Mouse (Mus musculus): ENCODE results near the gene Paqr7. TPM values are rescaled to one million over a fixed set of nuclear protein-coding genes. Genes with fewer than 3 reads are reported as not detected.
"Not testable (repeated sequence)": the region's sequence is repeated elsewhere in the genome, so short reads cannot be mapped to it uniquely, and the experiment has no call there.

Gene Paqr7
- total RNA-seq, 2 experiments from 2014 or later = 1.6 to 1.7 TPM

DNA sequence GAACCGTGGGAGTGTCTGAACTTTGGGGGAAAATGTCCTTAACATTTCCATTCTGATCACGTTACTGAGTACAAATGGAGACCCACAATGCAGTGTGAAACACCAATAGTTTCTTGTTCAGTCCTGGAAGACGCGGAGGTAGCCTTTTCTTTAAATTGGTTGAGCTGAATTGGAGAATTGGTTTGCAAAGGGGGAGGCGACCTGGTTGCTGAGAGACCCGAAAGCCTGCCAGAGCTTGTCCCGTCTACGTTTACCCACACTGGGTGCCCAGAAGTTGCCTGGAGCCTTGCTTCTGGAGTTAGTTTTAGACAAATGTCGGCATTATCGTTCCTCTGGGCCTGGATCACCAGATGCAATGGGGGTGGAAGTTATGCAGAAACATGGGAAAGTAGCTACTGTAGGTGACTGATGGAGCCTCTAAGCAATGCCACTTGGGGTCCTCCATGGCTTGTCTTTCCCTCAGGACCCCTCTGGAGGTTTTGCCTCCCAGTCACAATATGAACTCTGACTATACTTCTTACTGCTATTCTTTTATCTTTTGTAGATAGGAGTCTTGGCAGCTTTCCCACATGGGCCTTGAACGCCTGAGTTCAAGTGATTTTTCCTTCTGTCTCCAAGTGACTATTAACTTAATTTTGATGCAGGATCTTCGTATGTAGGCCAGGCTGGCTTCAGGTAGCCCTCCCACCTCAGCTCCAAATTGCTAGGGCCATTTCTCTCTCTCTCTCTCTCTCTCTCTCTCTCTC is 1.7 kb downstream of the Paqr7 start:
- ATAC-seq (replicated peaks; ENCODE audit: low FRiP score, poor library complexity, severe bottlenecking) = no peak

DNA sequence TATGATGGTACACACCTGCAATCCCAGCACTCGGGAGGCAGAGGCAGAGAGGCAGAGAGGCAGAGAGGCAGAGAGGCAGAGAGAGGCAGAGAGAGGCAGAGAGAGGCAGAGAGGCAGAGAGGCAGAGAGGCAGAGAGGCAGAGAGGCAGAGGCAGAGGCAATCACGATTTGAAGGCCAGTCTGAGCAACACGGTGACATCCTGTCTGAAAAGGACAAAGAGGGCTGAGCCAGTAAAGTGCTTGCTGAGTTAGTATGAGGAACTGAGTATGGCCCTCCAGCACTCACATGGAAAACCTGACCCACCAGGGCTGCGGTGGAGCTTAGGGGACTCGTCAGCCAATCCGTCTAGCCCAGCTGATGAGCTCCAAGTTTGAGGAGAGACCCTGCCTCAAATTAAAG is 2.5 kb downstream of the Paqr7 start:
- ATAC-seq (replicated peaks; ENCODE audit: low FRiP score, poor library complexity, severe bottlenecking) = not testable (repeated sequence)

DNA sequence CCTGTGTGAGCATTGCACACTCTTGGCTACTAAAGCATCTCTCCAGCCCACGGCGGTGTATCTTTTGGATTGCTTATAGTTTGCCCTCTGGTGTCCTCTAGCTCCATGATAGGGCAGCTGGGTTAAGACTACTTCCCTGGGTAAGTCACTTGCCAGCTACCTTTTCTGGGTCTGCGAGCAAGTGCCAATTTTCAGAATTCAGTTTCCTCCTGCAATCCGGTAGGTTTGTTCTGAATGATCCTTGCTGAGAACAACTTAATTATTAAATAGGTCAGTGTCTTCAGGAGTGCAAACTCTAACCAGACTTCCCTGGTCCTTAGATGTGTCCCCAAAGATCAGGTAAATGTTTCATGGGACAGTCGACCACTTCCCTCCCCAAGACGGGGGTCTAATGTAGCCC is 4.6 kb downstream of the Paqr7 start:
- no peak for ATAC-seq (replicated peaks; ENCODE audit: low FRiP score, poor library complexity, severe bottlenecking)

DNA sequence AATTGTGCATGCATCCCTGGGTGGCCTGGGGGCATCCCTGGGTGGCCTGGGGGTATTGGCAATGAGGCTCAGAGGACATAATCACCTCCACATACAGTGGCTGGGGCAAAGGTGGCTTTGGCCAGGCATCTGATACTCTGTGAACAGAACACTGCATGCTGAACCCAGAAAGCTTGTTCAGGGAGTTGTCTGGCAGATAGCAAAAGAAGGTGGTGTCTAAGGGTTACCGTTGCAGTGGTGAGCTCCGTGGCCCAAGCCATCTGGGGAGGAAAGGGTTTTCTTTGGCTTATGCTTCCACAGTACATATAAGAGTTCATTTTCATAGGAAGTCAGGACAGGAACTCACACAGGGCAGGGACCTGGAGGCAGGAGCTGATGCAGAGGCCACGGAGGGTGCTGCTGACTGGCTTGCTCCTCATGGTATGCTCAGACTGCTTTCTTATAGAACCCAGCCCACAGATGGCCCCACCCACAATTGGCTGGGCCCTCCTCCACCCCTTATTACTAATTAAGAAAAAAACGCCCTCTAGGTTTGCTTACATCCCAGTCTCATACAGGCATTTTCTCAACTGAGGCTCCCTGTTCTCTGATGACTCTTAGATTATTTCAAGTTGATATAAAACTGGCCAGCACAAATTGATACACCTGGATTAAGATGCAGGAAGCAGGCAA is 7.3 kb downstream of the Paqr7 start:
- ATAC-seq (replicated peaks; ENCODE audit: low FRiP score, poor library complexity, severe bottlenecking) = peak; percentile 74

DNA sequence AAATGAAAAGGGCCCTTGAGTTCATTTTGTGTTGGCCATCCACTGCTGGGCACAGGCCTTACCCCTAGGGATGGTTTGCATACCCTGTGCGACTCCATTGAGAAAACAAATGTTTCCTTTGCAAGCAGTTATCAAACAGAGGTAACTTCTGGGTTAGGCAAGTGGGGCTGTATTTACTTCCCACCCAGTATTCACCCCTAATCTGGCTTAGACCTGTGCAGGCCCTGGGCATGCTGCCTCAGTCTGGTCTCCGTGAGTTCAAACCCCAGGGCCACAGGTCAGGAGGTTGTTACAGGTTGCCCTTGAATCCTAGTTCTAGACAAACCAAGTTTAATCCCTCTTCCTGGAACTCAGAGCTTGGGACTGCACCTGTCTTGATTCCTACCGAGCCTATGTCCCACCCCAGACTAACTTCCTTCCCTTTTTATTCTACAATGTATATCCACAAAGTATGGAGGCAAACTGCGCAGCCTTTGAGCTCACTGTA is 8.8 kb downstream of the Paqr7 start:
- ATAC-seq (replicated peaks; ENCODE audit: low FRiP score, poor library complexity, severe bottlenecking) = no peak

DNA sequence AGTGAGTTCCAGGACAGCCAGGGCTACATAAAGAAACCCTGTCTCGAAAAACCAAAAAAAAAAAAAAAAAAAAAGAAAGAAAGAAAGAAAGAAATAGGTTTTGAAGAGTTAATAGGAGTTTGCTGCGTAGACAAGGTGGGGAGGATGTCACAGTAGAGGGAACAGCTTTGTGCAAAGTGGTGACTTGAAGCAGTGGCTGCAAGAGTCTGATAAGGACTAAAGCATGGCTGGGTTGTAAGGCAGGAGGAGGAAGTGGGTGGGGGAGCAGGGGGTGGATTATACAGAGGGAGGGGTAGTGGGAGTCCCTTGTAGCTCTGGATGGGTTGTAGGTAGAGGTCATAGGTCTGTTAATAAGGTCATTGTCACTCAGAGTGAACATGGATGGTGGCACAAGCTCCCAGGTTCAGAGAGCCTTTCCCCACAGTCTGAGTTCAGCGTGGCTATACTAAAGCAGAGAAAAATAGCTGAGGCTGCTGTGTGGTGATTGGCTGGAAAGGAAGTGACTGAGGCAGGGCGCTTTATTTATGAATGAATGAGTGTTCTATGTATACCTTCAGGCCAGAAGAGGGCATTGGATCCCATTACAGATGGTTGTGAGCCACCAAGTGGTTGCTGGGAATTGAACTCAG is 9.6 kb downstream of the Paqr7 start:
- ATAC-seq (replicated peaks; ENCODE audit: low FRiP score, poor library complexity, severe bottlenecking) = peak; percentile 80

DNA sequence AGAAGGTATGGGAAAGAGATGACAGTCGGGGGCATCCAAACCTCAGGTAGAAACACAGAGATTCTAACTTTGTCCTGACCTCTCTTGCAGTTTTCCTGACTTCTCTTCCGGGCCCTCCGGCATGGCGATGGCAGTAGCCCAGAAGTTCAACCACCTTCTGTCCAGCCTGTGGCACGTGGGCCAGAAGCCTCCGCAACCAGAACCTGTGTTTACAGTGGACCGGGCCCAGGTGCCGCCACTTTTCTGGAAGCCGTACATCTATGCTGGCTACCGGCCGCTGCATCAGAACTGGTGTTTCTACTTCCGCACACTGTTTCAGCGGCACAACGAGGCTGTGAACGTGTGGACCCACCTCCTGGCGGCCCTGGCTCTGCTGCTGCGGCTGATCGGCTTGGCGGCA is 10.2 kb downstream of the Paqr7 start:
- no peak for ATAC-seq (replicated peaks; ENCODE audit: low FRiP score, poor library complexity, severe bottlenecking)

DNA sequence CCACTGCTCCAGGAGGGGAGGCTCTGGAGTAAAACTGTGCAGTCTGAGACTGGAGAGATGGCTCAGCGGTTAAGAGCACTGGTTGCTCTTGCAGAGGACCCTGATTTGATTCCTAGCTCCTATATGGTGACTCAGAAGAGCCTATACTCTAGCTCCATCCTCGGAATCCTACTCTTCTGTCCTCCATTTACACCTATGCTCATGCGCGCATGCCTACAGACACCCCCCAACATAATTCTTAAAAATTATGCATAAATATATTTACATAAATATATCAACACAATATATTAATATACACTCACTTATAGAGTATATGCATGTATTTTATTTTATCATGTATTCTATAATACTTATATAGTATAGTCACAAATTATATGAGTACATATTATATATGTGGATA is 13.9 kb downstream of the Paqr7 start:
- no peak for ATAC-seq (replicated peaks; ENCODE audit: low FRiP score, poor library complexity, severe bottlenecking)

DNA sequence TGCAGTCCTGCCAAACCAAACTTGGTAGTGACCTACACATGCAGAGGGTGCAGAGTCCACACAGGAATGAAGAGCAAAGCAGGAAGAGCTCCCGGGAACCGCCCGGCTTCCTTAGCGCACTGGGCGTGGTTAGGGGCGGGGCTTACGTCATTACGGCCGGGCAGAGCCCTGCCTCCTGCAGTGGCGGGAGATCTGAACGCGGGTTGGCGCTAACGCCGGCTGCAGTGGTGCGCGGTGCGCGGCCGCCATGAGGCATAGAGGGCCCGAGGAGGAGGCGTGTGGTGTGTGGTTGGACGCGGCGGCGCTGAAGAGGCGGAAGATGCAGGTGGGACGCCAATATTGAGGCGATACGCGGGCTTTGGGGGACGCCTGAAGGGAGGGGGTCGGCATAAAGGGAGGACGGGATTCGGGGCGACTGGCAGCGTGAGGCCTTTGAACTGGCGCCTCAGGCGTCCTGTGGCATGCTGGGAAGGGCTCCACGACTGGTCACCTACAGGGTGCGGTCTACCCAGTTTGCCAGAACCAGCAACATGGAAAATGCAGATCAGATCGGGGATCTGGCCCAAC is 14.4 kb downstream of the Paqr7 start, which contains the start of gene Aunip:
Gene Aunip (plus strand): TSS at position 155 of the 567 bp plus-strand sequence.
- peak; percentile 83 for ATAC-seq (replicated peaks; ENCODE audit: low FRiP score, poor library complexity, severe bottlenecking)

DNA sequence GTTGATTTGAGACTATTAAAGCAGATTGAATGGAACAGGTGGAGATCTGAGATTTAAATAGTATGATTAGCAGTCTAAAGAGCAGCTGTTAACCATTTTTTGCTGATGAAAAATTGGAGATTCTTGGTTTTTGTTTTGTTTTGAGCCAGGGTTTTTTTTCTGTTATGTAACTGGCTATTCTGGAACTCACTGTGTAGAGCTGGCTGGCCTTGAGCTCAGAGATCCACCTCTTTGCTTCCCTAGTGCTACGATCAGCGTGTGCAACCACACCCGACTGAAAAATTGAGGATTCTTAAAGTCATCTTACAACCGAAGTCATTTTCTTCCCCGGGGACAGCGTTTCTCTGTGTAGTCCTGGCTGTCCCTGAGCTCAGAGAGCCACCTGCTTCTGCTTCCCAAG is 15.2 kb downstream of the Paqr7 start:
- no peak for ATAC-seq (replicated peaks; ENCODE audit: low FRiP score, poor library complexity, severe bottlenecking)

DNA sequence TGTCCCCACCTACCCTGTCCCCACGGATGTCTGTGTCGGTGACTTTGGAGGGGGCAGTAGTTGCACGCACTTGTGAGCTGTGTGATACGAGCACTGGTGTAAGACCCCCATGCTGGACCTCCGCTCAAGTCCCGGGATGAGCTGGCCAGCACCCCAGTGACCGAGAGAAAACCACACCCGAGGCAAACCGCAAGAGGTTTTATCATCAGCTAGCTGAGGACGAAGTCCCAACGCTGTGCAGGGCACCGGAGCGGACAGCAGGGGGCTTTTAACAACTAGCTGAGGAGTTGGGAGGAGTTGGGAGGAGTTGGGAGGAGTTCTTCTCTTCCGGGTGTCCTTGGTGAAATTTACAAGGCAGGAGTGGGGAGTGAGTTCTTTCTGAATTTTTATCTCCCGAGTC is 16.3 kb downstream of the Paqr7 start:
- peak; percentile 77 for ATAC-seq (replicated peaks; ENCODE audit: low FRiP score, poor library complexity, severe bottlenecking)

DNA sequence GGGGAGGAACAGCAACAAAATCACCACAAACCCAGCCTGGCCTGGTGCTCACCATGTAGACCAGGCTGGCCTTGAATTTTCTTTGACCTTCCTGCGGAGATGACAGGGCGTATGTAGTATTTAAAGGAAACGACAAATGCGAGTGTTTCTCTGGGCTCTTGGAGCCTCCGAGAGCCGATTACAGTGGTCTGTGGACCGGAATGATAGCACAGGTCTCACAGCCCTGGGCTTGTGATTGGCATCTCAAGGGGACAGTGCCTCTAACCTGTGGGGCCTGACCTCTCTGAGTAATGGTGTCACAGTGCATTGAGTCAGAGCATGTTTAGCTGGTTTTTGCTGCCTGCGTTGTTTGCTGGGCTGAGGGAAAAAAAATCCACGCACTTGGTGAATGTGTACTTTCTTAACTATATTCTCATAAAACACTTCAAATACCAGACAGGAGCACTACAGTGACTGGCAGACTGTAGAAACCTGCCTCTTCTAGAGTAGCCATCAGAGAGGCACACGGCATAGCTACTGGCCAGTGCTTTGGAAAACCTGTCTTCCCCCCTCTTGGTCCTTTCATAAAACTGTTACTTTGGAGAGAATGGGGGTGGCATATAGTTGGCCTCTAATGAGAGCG is 17.9 kb downstream of the Paqr7 start:
- no peak for ATAC-seq (replicated peaks; ENCODE audit: low FRiP score, poor library complexity, severe bottlenecking)

DNA sequence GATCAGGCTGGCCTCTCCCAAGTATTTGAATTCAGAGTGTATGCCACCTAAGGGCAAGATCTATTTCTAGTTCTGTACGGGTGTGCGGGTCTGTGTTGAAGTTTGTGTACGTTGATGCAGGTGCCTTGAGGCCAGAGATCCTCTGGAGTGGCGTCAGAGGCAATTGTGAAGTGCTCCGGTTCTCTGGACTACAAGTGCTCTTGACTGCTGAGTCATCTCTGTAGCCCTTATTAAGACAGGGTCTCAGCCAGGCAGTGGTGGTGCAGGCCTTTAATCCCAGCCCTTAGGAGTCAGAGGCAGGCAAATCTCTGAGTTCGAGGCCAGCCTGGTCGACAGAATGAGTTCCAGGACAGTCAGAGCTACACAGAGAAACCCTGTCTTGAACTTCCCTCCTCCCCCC is 19.1 kb downstream of the Paqr7 start:
- no peak for ATAC-seq (replicated peaks; ENCODE audit: low FRiP score, poor library complexity, severe bottlenecking)

DNA sequence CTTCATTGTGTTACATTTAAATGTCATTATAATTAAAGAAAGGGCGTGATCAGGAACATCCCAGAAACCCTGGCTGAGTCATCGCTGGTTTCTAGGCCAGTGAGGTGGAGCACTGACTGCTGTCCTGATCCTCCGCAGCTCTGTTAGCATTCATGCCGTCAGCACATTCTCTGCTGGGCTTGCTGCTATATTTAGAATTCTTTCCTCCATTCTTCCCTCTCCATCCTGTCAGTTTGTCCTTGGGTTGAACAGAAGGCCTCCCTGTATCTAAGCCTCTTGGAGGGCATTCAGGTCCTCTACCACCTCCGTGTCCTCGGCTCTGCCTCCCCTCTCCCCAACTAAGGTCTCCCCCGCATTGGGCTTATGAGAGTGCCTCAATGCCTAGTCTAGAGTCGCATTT is 20.5 kb downstream of the Paqr7 start:
- no peak for ATAC-seq (replicated peaks; ENCODE audit: low FRiP score, poor library complexity, severe bottlenecking)

DNA sequence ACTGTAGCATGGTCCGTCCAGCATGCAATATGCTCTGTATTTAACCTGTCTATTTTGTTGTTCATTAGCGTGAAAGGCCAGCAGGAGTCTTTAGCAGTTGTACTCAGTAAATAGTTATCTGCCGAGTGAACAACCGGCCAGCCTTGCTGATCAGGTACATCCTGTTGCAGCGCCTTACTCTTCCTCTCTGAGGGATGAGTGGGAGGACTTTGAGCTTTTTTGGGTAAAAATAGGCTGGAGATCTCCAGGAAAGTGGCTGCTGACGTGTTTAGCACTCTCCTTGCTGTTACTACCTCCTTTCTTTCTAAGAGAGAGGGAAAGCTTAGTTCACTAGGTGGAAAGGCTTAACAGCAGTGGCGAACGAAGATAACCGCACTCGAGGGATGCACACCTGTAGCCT is 21.2 kb downstream of the Paqr7 start:
- no peak for ATAC-seq (replicated peaks; ENCODE audit: low FRiP score, poor library complexity, severe bottlenecking)

DNA sequence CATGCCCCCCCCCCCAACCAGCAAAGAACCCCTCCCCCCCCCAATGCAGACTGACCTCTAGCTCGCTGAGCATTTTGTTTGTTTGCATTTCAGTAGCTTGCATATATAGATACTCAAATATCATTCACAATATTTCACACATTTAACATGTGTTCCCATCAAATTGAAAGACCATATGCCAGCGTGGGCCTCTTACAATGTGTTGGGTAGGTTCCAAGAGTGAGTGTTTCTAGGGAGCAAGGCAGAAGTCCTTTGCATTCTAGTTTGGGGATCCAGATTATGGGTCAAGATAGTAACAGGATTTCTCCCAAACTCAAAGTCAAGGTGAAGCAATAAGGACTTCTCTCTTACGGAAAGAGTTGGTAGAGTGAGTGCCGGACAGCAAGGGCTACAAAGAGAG is 22.0 kb downstream of the Paqr7 start:
- ATAC-seq (replicated peaks; ENCODE audit: low FRiP score, poor library complexity, severe bottlenecking) = no peak

DNA sequence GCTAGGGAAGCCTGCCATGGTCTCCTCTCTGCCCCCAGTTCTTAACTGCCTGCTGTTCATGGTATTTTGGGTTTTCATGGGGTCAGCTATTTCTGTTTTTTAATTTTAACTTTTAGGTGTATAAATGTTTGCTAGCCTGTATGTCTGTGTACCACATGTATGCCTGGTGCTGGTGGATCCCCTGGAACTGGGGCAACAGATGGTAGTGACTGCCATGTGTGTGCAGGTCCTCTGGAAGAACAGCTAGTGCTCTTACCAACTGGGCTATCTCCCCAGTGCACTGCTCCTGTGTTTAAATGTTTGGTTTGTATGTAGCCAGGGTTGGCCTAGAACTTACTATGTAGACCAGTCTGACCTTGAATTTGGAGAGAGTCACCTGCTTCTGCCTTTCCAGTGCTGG is 22.8 kb downstream of the Paqr7 start:
- no peak for ATAC-seq (replicated peaks; ENCODE audit: low FRiP score, poor library complexity, severe bottlenecking)

DNA sequence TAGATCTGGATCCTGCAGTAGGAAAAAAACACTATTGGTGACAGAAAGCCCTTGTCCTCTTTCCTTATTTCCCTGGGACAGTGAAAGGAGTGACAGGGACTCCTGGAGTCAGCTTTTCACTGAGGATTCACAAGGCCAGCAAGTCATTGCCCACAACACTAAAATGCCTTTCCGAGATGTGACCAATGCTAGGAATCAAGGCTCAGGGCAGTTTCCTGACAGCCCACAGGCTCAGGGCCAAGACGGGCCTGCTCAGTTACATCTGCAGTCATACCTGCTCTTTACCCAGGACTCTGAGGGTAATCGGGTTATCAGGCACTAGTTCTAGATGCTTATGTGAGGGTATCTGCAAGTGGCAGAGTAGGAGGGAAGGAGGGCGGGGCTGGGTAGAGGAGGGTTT is 26.9 kb downstream of the Paqr7 start:
- ATAC-seq (replicated peaks; ENCODE audit: low FRiP score, poor library complexity, severe bottlenecking) = no peak

DNA sequence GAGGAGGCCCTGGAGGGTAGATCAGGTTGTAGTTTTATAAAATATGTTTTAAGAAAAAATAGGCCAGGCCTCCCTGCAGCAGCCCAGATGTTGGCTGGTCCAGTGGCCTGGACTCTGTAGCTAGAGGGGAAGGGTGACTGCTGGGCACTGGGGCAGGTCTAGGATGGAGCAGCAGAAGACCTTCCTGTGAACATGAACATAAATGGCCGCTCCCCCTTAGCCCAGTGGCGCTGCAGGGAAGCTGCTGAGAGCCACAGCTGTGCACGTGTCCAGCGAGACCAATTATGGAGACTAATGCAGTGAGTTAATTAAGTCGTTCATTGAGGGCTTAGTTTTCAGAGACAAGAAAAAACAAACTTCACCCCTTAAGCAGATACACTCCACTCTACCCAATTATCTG is 29.3 kb downstream of the Paqr7 start:
- ATAC-seq (replicated peaks; ENCODE audit: low FRiP score, poor library complexity, severe bottlenecking) = no peak

DNA sequence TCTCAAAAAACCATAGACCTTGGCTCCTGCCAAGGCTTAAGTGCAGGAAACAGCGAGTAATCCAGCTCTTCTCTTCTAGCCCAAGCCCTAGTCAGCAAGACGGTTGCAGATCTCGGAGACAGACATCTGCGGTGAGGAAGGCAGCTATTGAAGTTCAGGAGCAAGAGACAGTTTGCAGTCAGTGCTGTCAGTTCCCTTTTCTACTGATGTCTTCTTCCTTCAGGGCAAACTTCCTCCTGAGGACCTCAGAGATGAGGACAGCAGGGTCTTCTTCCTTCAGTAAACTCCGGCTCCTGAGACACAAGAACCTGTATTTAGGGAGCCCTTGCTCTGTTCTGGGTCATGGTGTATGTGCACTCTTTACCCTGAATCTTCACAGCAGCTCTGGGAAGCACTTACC is 29.7 kb downstream of the Paqr7 start:
- ATAC-seq (replicated peaks; ENCODE audit: low FRiP score, poor library complexity, severe bottlenecking) = no peak
